Mouse (Mus musculus): ENCODE results near the gene H2-M5.

H2-M5 gene

GRCm38 (mm10) chr17:36948286-36948685, 41.1 kb downstream of the H2-M5 start:
- no peak for DNase-seq (ENCODE audit: low read depth, low spot score)

- DNase-seq (ENCODE audit: low read depth, low spot score): no peak
Observed at GRCm38 (mm10) chr17:36947051-36947819, 42.1 kb downstream of the H2-M5 start.

GRCm38 (mm10) chr17:36944121-36944775, 45.1 kb downstream of the H2-M5 start:
- no peak for DNase-seq (ENCODE audit: low read depth, low spot score)

- DNase-seq (ENCODE audit: low read depth, low spot score): no peak
Observed at GRCm38 (mm10) chr17:36943691-36944090, 45.6 kb downstream of the H2-M5 start.

- DNase-seq (ENCODE audit: low read depth, low spot score): no peak
Observed at GRCm38 (mm10) chr17:36942791-36943471, 46.4 kb downstream of the H2-M5 start, which contains the start of gene Rnf39. Gene Rnf39, plus strand, starts transcription at chr17:36942918.

GRCm38 (mm10) chr17:36942391-36942790, 46.9 kb downstream of the H2-M5 start:
- DNase-seq (ENCODE audit: low read depth, low spot score): no peak

GRCm38 (mm10) chr17:36938056-36938455, 51.3 kb downstream of the H2-M5 start:
- DNase-seq (ENCODE audit: low read depth, low spot score): no peak

All from c-Kit-negative CD71-positive TER-119-positive erythroid progenitor cells, embryonic 14.5 days (primary cell).